Mouse (Mus musculus): Measurements from ENCODE around the gene Lamb3. TPM values are rescaled to one million over a fixed set of nuclear protein-coding genes. Genes with fewer than 3 reads are reported as not detected.
"Not testable (repeated sequence)": the region's sequence is repeated elsewhere in the genome, so short reads cannot be mapped to it uniquely, and the experiment has no call there.

The Lamb3 gene
- polyA plus RNA-seq, 1 experiment from 2014 or later, result 8.6 TPM

DNA sequence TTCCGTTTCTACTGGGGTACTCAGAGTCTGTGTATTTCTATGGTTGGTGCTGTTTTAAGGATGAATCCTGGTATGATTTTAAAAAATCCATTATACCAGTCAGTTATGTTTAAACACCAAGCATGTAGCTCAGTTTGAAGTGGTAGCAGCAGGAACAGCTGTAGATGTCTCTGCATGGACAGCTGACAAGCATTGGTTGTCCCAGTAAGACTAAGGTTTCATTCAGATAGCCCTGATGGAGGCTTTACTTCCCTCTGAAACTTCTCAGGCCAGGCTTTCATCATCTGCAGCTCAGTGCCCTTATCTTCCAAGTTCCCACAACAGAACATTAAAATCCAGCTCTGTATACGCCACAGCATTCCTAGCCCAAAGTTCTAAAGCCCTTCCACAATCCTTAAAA, 25.2 kb downstream of the Lamb3 start:
- no peak overlapping the region for H3K4me2 ChIP-seq
- H3K4me3 ChIP-seq, result no peak overlapping the region
- no peaks in the 10 kb centered on the region for H3K9me3 ChIP-seq
- H3K27me3 ChIP-seq, result no peaks in the 10 kb centered on the region
- H3K9ac ChIP-seq, result no peak overlapping the region
- WGBS, result 68% methylated on average over 2 of the region's 2 CpGs
- no peaks in the 10 kb centered on the region for H3K36me3 ChIP-seq
- H3K4me1 ChIP-seq, result no peaks in the 10 kb centered on the region
- ATAC-seq (ENCODE audit: insufficient number of reproducible peaks, low FRiP score, low TSS enrichment, low read depth), result no peak
- H3K27ac ChIP-seq, result no peak overlapping the region; the same call in 1 of the 2 replicates

DNA sequence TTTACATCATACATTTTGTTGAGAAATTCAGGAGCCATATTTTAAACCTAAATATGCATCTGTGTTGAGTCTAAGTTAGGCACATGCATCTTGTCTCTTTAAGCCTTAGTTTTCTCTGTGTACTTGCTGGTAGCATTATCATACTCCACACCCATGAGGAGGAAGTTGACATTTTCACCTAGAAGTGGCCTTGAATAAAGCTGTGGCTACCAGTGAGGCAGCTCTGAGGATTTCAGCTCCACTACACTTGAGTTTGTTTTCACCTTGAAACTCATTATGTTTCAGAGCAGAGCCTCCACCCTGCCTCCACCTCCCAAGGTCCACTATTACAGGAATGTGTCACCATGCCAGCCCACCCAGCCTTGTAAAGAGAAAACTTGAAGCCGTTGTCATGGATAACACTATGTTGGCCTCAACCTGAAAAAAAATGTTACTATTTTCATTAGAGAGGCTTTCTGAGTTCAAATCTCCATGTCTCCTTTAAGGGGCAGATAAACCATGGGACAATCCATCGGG, 26.7 kb downstream of the Lamb3 start:
- Histone ChIP-seq H3K36me3 (no peaks in the 10 kb centered on the region), H3K27ac (no peak overlapping the region), H3K4me2 (no peak overlapping the region), H3K4me3 (no peak overlapping the region), H3K27me3 (no peaks in the 10 kb centered on the region), H3K9me3 (no peaks in the 10 kb centered on the region), H3K9ac (no peak overlapping the region), H3K4me1 (no peaks in the 10 kb centered on the region)
- 84% methylated on average over 2 of the region's 2 CpGs for WGBS
- no peak for ATAC-seq (ENCODE audit: insufficient number of reproducible peaks, low FRiP score, low TSS enrichment, low read depth)

DNA sequence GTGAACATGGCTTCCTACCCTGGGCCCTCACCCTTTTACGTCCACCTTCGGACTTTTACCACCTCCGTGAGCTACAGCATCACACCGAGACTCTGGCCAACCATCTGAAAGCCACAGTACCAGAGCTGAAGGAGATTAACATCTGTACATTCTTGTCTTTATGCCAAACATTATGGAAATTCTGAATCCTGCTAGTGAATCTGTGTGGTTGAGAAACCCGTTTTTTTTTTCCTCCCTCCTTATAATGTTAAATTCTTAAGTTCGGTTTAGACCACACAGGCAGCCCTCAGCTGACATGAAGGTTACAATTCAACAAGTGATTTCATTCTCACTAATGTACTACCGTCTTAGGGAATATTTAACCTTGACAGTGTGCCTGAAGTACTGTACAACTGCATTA, 27.4 kb downstream of the Lamb3 start:
- ATAC-seq (ENCODE audit: insufficient number of reproducible peaks, low FRiP score, low TSS enrichment, low read depth), result no peak
- Histone ChIP-seq H3K4me2 (no peak overlapping the region), H3K9ac (no peak overlapping the region), H3K4me3 (no peak overlapping the region), H3K27me3 (no peaks in the 10 kb centered on the region), H3K9me3 (no peaks in the 10 kb centered on the region), H3K4me1 (no peaks in the 10 kb centered on the region), H3K27ac (no peak overlapping the region), H3K36me3 (no peaks in the 10 kb centered on the region)
- 38% methylated on average over 7 of the region's 7 CpGs for WGBS

DNA sequence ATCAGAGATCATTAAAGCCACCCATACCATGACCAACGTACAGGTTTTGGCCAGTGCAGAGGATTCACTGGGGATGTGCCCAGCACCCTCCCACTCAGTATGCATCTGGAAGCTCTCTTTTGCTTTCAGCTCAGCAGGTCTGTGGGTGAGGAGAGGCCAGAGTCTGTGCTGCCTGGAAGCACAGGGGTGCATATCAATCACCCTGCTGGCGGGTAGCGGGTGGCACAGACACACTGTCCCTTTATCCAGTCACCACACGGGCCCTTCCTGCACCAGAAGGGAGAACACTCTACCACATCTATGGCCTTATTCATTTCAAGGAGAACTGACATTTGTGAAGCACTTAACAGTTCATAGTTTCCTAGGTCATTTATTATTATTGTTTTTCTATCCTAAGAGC, 30.9 kb downstream of the Lamb3 start:
- H3K36me3 ChIP-seq, result no peaks in the 10 kb centered on the region
- no peak overlapping the region for H3K27ac ChIP-seq
- no peak overlapping the region for H3K4me3 ChIP-seq
- H3K9me3 ChIP-seq, result no peaks in the 10 kb centered on the region
- H3K4me1 ChIP-seq, result no peaks in the 10 kb centered on the region
- no peak overlapping the region for H3K4me2 ChIP-seq
- 60% methylated on average over 4 of the region's 4 CpGs for WGBS
- no peak overlapping the region for H3K9ac ChIP-seq
- ATAC-seq (ENCODE audit: insufficient number of reproducible peaks, low FRiP score, low TSS enrichment, low read depth), result no peak
- H3K27me3 ChIP-seq, result no peaks in the 10 kb centered on the region

DNA sequence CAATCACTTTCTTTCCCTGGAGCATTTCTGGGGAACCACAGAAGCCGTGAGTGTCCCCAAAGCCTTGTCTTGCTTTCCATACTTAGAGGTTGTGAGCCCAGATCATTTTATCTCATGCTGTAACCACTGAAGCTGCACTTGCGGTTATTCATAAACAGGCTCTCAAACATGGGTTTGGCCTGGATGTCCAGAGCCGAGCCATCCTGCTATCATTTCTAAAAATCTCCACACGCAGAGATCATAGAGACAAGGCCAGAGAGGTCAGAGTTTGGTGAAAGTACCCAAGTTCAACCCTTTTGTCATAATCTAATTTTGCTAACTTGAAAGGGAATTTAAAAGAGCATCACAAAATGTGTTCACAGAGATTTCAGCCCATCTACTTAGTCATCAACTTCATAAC, 33.9 kb downstream of the Lamb3 start:
- H3K27ac ChIP-seq, result no peak overlapping the region
- no peaks in the 10 kb centered on the region for H3K9me3 ChIP-seq
- H3K4me3 ChIP-seq, result no peak overlapping the region
- no peaks in the 10 kb centered on the region for H3K36me3 ChIP-seq
- no peaks in the 10 kb centered on the region for H3K27me3 ChIP-seq
- no peak for ATAC-seq (ENCODE audit: insufficient number of reproducible peaks, low FRiP score, low TSS enrichment, low read depth)
- no peaks in the 10 kb centered on the region for H3K4me1 ChIP-seq
- no peak overlapping the region for H3K4me2 ChIP-seq
- 88% methylated on average over 4 of the region's 4 CpGs for WGBS
- no peak overlapping the region for H3K9ac ChIP-seq

DNA sequence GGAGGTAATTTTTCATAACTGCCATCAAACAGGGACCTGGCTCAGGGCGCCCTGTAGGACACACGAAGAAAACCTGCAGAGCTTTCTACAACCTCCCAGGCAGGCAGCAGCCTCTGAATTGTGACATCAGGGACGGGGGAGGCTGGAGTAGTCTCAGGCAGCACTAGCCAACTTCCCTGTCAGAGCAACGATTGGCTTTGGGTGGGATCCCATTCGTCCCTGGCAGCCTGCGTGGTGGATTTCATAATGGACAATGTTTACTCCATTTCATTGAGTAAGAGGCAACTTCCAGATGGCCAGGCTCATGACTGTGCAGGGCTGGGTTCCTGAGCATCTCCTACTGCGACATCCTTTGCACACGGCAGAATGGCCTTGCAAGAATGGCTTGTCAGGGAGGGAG, 34.7 kb downstream of the Lamb3 start:
- Histone ChIP-seq H3K36me3 (no peaks in the 10 kb centered on the region), H3K9ac (no peak overlapping the region), H3K27ac (no peak overlapping the region), H3K27me3 (no peaks in the 10 kb centered on the region), H3K4me1 (no peaks in the 10 kb centered on the region), H3K4me2 (no peak overlapping the region), H3K4me3 (no peak overlapping the region), H3K9me3 (no peaks in the 10 kb centered on the region)
- WGBS, result 62% methylated on average over 8 of the region's 8 CpGs
- no peak for ATAC-seq (ENCODE audit: insufficient number of reproducible peaks, low FRiP score, low TSS enrichment, low read depth)

DNA sequence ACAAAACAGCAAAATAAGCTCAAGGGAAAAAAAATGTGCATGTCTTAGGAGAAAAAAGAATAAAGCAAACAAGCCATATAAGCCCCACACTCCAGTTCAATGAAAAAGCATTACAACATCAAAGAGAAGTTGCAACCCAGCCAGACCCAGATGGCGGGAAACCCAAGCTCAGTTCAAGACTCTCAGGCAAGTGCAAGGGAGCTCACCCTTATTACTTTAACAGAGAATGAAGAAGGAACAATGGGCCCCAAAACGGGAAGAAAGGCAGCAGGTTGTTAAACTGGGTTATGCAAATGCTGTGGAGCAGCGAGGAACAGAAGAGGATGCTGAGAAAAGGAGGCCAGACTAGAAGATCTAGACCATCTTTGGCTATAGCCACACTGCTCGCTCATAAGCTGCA, 35.4 kb downstream of the Lamb3 start:
- H3K4me1 ChIP-seq, result no peaks in the 10 kb centered on the region
- H3K4me2 ChIP-seq, result no peak overlapping the region
- no peak overlapping the region for H3K4me3 ChIP-seq
- no peaks in the 10 kb centered on the region for H3K36me3 ChIP-seq
- WGBS, result 54% methylated on average over 4 of the region's 4 CpGs
- H3K9me3 ChIP-seq, result no peaks in the 10 kb centered on the region
- no peak overlapping the region for H3K9ac ChIP-seq
- no peak for ATAC-seq (ENCODE audit: insufficient number of reproducible peaks, low FRiP score, low TSS enrichment, low read depth)
- H3K27ac ChIP-seq, result no peak overlapping the region
- H3K27me3 ChIP-seq, result no peaks in the 10 kb centered on the region

DNA sequence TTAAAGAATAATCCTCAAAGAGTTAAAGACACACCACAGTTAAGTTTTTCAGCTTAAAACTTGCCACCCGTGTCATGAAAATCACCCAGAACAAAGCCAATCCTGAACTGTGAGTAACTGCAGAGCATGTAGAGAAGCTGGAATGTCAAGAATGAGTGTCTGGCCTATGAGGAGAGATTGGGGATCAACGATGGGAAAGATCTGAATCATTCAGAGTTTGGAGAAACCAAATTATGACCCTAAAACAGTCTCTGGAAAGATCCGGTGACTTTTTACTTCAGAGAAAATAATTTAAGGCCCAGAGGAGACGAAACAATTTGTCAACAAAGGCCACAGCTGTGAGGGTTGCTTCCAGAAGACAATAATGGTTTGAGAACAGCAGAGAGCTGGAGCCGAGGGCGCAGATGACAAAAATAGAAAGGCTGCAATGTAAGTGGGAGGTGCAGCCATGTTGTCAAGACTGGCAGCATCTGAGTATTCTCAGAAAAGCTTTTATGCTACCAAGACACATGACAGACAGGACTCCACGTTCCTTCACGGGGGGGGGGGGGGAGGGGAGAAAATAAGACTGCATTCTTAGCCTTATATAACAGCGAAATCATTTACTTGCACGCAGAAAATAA, 36.2 kb downstream of the Lamb3 start:
- H3K9me3 ChIP-seq, result no peaks in the 10 kb centered on the region
- no peak overlapping the region for H3K4me3 ChIP-seq
- H3K27ac ChIP-seq, result peak overlapping the region; percentile 54; the same call in 1 of the 2 replicates
- no peak overlapping the region for H3K4me2 ChIP-seq
- no peaks in the 10 kb centered on the region for H3K36me3 ChIP-seq
- H3K9ac ChIP-seq, result no peak overlapping the region
- 45% methylated on average over 10 of the region's 10 CpGs for WGBS
- ATAC-seq (ENCODE audit: insufficient number of reproducible peaks, low FRiP score, low TSS enrichment, low read depth), result no peak
- H3K4me1 ChIP-seq, result no peaks in the 10 kb centered on the region
- H3K27me3 ChIP-seq, result no peaks in the 10 kb centered on the region

DNA sequence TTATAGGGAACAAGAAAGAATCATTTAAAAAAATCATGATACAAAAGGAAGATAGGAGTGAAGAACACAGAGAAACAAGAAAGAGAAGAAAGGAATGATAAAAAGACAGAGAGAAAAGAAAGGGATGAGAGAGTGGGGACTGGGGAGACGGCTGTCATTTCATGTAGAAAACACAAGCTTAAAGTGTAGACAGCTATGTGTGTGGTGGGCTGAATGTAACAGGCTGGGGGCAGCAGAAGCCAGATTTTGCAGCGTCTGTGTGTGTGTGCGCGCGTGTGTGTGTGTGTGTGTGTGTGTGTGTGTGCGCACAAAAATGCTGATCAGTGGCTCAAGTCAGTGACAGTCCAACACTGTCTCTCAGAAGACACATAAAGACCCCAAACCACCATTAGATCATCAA, 36.7 kb downstream of the Lamb3 start:
- no peaks in the 10 kb centered on the region for H3K9me3 ChIP-seq
- H3K27ac ChIP-seq, result no peak overlapping the region
- H3K4me2 ChIP-seq, result no peak overlapping the region
- H3K9ac ChIP-seq, result no peak overlapping the region
- H3K36me3 ChIP-seq, result no peaks in the 10 kb centered on the region
- no peaks in the 10 kb centered on the region for H3K4me1 ChIP-seq
- whole genome bisulfite sequencing, result 77% methylated on average over 6 of the region's 6 CpGs
- H3K4me3 ChIP-seq, result no peak overlapping the region
- ATAC-seq (ENCODE audit: insufficient number of reproducible peaks, low FRiP score, low TSS enrichment, low read depth), result no peak
- H3K27me3 ChIP-seq, result no peaks in the 10 kb centered on the region

DNA sequence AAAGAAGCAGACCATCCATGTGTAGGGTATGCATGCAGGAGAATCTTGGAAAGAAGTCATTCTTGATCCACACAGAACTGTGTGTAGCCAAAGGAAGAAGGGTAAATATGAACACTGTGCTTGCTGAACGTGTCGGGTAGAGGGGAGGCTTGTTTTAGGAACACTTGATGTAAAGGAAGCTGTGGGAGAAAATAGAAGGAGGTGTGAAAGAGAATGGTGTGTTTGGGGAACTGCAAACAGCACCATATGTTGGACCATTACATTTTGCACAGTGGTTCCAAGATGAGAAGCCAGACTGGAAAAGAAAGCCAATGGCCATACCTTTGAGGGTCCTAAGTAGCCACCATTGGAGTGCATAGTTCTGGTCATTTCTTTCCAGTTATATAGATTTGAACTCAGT, 42.5 kb downstream of the Lamb3 start:
- ATAC-seq (ENCODE audit: insufficient number of reproducible peaks, low FRiP score, low TSS enrichment, low read depth), result no peak
- Histone ChIP-seq H3K27ac (no peak overlapping the region), H3K27me3 (no peaks in the 10 kb centered on the region), H3K9ac (no peak overlapping the region), H3K4me2 (no peak overlapping the region), H3K36me3 (no peaks in the 10 kb centered on the region), H3K4me1 (no peaks in the 10 kb centered on the region), H3K4me3 (no peak overlapping the region), H3K9me3 (no peaks in the 10 kb centered on the region)
- 80% methylated on average over 2 of the region's 2 CpGs for WGBS

DNA sequence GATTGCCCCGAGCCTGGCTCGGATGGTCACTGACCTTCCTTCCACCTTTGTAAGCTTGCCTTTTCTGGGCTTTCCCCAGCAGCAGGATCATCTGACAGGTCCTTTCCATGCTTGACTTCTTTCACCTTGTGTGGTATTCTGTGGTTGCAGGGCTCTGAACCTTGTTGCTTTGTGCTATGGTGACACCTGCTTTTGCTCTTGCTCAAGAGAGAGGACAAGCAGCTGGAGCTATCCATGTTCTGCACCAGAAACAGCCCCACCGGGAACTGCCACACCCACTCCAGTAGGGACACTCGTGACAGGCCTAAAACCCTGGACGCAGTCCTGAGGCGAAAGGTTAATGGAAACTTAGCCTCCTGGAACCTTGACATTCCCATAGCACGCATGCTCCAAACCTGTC, 43.9 kb downstream of the Lamb3 start:
- H3K27ac ChIP-seq, result no peak overlapping the region
- H3K4me3 ChIP-seq, result no peak overlapping the region
- H3K4me2 ChIP-seq, result no peak overlapping the region
- H3K36me3 ChIP-seq, result no peaks in the 10 kb centered on the region
- no peak overlapping the region for H3K9ac ChIP-seq
- H3K9me3 ChIP-seq, result no peaks in the 10 kb centered on the region
- 0 out of 2 replicates have a peak, but pooled peaks cover 2% of the 10 kb centered on the region for H3K4me1 ChIP-seq
- 72% methylated on average over 7 of the region's 7 CpGs for WGBS
- ATAC-seq (ENCODE audit: insufficient number of reproducible peaks, low FRiP score, low TSS enrichment, low read depth), result no peak
- H3K27me3 ChIP-seq, result no peaks in the 10 kb centered on the region

DNA sequence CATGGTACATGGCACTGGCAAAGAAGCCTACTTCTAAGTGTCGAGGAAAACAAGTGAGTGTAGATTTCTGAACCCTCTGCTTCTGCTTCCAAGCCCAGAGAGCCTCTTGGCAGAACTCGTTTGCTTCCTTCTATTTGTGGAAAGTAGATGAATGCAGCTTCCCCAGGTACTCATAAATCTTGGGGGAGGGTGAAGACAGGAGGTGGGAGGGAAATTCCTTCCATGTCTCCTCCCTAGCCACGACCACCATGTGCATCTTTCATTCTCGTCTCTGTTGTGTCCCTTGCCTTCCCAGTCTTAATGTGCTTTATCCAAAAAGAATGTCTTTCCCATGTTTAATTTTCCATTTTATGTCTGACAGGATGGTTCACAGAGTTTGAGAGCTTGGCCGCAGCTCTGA, 45.1 kb downstream of the Lamb3 start:
- Histone ChIP-seq H3K36me3 (no peaks in the 10 kb centered on the region), H3K4me2 (0 out of 2 replicates have a peak overlapping the region, but pooled peaks have one; percentile 3), H3K9me3 (no peaks in the 10 kb centered on the region), H3K4me1 (0 out of 2 replicates have a peak, but pooled peaks cover 6% of the 10 kb centered on the region), H3K9ac (no peak overlapping the region), H3K27me3 (no peaks in the 10 kb centered on the region), H3K27ac (peak overlapping the region; percentile 33; the same call in 1 of the 2 replicates), H3K4me3 (no peak overlapping the region)
- no peak for ATAC-seq (ENCODE audit: insufficient number of reproducible peaks, low FRiP score, low TSS enrichment, low read depth)
- 15% methylated on average over 5 of the region's 5 CpGs for WGBS

DNA sequence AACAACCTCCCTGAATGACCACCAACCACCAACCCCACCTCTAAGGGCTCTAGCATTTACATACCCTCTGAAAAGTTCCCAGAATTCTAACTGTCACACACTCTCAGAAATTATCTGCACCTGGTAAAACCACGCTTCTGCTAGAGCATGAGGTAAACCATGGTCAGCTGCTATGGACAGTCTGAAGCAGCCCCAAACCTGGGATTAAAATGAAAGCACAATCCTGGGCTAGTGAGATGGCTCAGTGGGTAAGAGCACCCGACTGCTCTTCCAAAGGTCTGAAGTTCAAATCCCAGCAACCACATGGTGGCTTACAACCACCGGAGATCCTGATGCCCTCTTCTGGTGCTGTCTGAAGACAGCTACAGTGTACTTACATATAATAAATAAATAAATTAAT, 46.4 kb downstream of the Lamb3 start:
- H3K4me2 ChIP-seq; H3K4me3 ChIP-seq; H3K9me3 ChIP-seq; H3K27me3 ChIP-seq; ATAC-seq (ENCODE audit: insufficient number of reproducible peaks, low FRiP score, low TSS enrichment, low read depth); H3K27ac ChIP-seq; H3K36me3 ChIP-seq; H3K4me1 ChIP-seq; H3K9ac ChIP-seq: not testable (repeated sequence)
- 64% methylated on average over 3 of the region's 3 CpGs for WGBS

All from limb, embryonic 15.5 days (tissue).